Mouse (Mus musculus) kidney, embryonic 15.5 days (tissue): ENCODE results near the gene Map3k9. TPM values are rescaled to one million over a fixed set of nuclear protein-coding genes. Genes with fewer than 3 reads are reported as not detected.

Experiments
- polyA plus RNA-seq: library from polyadenylated mRNA; unstranded; fragments of >200 nt; fragmentation: Nextera tagmentation; extraction: Ambion mirVana; gene quantifications from 2 replicates; pipeline ENCODE4 v1.2.1, GENCODE M21; 2015

Gene Map3k9
- polyA plus RNA-seq, 1 experiment from 2014 or later, result 1.3 TPM

Other genes with a start within 250 kb of the Map3k9 start
- 28.8 TPM in 2 replicates for gene Gm20498, start 248.3 kb downstream of the Map3k9 start, polyA plus RNA-seq
- 39.8 and 41.6 TPM in 2 replicates for gene Synj2bp, start 248.3 kb downstream of the Map3k9 start, polyA plus RNA-seq
- gene Adam21, start 212.7 kb downstream of the Map3k9 start, polyA plus RNA-seq, result 0.34 and 0.37 TPM in 2 replicates
- gene Med6, start 186.2 kb downstream of the Map3k9 start, polyA plus RNA-seq, result 61.9 and 70.8 TPM in 2 replicates
- gene Ttc9, start 149.9 kb downstream of the Map3k9 start, polyA plus RNA-seq, result 1.2 and 1.4 TPM in 2 replicates
- gene Pcnx, start 78.8 kb upstream of the Map3k9 start, polyA plus RNA-seq, result 8.8 and 10.2 TPM in 2 replicates